ENCODE assay signal across 8 mouse cellular contexts in the genomic region with DNA sequence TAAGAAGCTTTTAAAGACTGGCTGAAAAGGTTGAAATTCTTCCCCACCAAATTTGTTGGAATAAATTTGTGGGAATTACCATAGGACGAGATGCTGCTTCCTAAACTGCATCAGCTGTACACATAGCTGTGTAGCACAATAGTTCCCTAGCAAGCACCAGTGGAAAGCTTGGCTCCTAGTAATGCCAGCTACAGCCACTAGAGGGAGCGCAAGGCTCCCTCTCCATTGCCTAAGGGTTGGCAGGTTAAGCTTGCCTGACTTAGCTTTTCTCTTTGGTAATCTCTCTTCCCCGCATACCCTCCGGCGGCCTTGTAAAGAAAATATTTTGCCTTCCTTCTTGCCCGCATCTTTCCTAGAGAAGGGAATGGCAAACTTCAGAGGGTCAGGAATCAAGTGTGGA.
DNase-seq lines count a peak whose midpoint lies in the region; ATAC-seq and TF ChIP-seq lines count a peak whose summit lies in the region.

No protein-coding gene starts in this region.

- no peaks in the 10 kb centered on the region for H3K27me3 ChIP-seq in ES-Bruce4 (ENCODE audit: control insufficient read depth, insufficient read depth, low read length, poor library complexity, severe bottlenecking)
- H3K27me3 ChIP-seq in liver, embryonic 16.5 days (ENCODE audit: control insufficient read depth, insufficient read depth, low read depth, low read length), result no peaks in the 10 kb centered on the region
- H3K27me3 ChIP-seq in neural tube, embryonic 15.5 days (replicated peaks), result no peaks in the 10 kb centered on the region

- DNase-seq in brain, embryonic 14.5 days (ENCODE audit: low read depth), result peak; percentile 90
- DNase-seq in heart, postnatal 10 days, result peak; percentile 91
- peak; percentile 82 to 89 for DNase-seq in kidney, postnatal 25 days
- DNase-seq in testis, postnatal 10 days (ENCODE audit: low spot score), result peak; percentile 86

- intact Hi-C loops in heart, postnatal 10 days (cut with DNase I), result loop anchor here (1.0 to 5.0 kb wide), 2 partner anchors 46 to 154 kb away; no protein-coding TSS in a partner anchor

- TF ChIP-seq CTCF in ES-Bruce4 (IDR thresholded peaks at IDR 0.05; ENCODE audit: low read depth, low read length), result peak; percentile 89
- peak; percentile 95 for TF ChIP-seq CTCF in brain, embryonic 14.5 days (IDR thresholded peaks at IDR 0.05; ENCODE audit: borderline replicate concordance, extremely low read depth, insufficient read depth, insufficient read length)
- TF ChIP-seq CTCF in embryonic fibroblast, embryonic 13.5 days (IDR thresholded peaks at IDR 0.05; ENCODE audit: borderline replicate concordance, insufficient read depth, low read length), result peak; percentile 66

- no peak overlapping the region for H3K4me2 ChIP-seq in liver, embryonic 16.5 days (ENCODE audit: low read depth, low read length)
- no peak overlapping the region for H3K4me2 ChIP-seq in neural tube, embryonic 15.5 days

- peak; percentile 53; the same call in 1 of the 2 replicates for ATAC-seq in liver, embryonic 16.5 days (ENCODE audit: low read depth)
- peak; percentile 74 for ATAC-seq in neural tube, embryonic 15.5 days (ENCODE audit: low FRiP score)

- no peaks in the 10 kb centered on the region for H3K4me1 ChIP-seq in ES-Bruce4 (ENCODE audit: control insufficient read depth, insufficient read depth, low read length)
- no peaks in the 10 kb centered on the region for H3K4me1 ChIP-seq in embryonic fibroblast, embryonic 13.5 days (ENCODE audit: control insufficient read depth, insufficient read depth, low read length)
- H3K4me1 ChIP-seq in liver, embryonic 16.5 days (ENCODE audit: control insufficient read depth, low read depth, low read length), result peaks cover 3% of the 10 kb centered on the region; the same call in 1 of the 2 replicates
- peaks cover 18% of the 10 kb centered on the region for H3K4me1 ChIP-seq in neural tube, embryonic 15.5 days

- H3K36me3 ChIP-seq in ES-Bruce4 (ENCODE audit: control insufficient read depth, insufficient read depth, low read length, poor library complexity, severe bottlenecking), result no peaks in the 10 kb centered on the region
- no peaks in the 10 kb centered on the region; the same call in 1 of the 2 replicates for H3K36me3 ChIP-seq in liver, embryonic 16.5 days (ENCODE audit: control insufficient read depth, insufficient read depth)
- peaks cover 19% of the 10 kb centered on the region; the same call in 1 of the 2 replicates for H3K36me3 ChIP-seq in neural tube, embryonic 15.5 days

- H3K9ac ChIP-seq in ES-Bruce4 (ENCODE audit: low read depth, poor library complexity, severe bottlenecking), result no peak overlapping the region
- no peak overlapping the region for H3K9ac ChIP-seq in liver, embryonic 16.5 days (ENCODE audit: low read depth, low read length)
- H3K9ac ChIP-seq in neural tube, embryonic 15.5 days (replicated peaks), result no peak overlapping the region

- H3K4me3 ChIP-seq in ES-Bruce4 (ENCODE audit: low read depth, low read length), result no peak overlapping the region
- no peak overlapping the region for H3K4me3 ChIP-seq in embryonic fibroblast, embryonic 13.5 days (ENCODE audit: insufficient read depth, low read length)
- no peak overlapping the region for H3K4me3 ChIP-seq in liver, embryonic 16.5 days (ENCODE audit: low read depth, low read length)
- H3K4me3 ChIP-seq in neural tube, embryonic 15.5 days (replicated peaks), result no peak overlapping the region

- H3K27ac ChIP-seq in ES-Bruce4 (ENCODE audit: insufficient read depth, low read length), result no peak overlapping the region
- no peak overlapping the region for H3K27ac ChIP-seq in embryonic fibroblast, embryonic 13.5 days (ENCODE audit: insufficient read depth, low read length)
- no peak overlapping the region for H3K27ac ChIP-seq in liver, embryonic 16.5 days (ENCODE audit: low read length)
- H3K27ac ChIP-seq in neural tube, embryonic 15.5 days (replicated peaks), result no peak overlapping the region

- TF ChIP-seq POLR2A in ES-Bruce4 (IDR thresholded peaks at IDR 0.05; ENCODE audit: insufficient read depth, low read length), result no peak
- no peak for TF ChIP-seq POLR2A in brain, embryonic 14.5 days (IDR thresholded peaks at IDR 0.05; ENCODE audit: borderline replicate concordance, extremely low read depth, insufficient read depth, insufficient read length, poor library complexity, severe bottlenecking)
- no peak for TF ChIP-seq POLR2A in embryonic fibroblast, embryonic 13.5 days (IDR thresholded peaks at IDR 0.05; ENCODE audit: low read depth, low read length)

- H3K9me3 ChIP-seq in ES-Bruce4 (replicated peaks; ENCODE audit: control insufficient read depth, insufficient read depth, low read length, poor library complexity, severe bottlenecking), result no peaks in the 10 kb centered on the region
- H3K9me3 ChIP-seq in liver, embryonic 16.5 days (replicated peaks; ENCODE audit: control insufficient read depth, low read length), result no peaks in the 10 kb centered on the region
- no peaks in the 10 kb centered on the region for H3K9me3 ChIP-seq in neural tube, embryonic 15.5 days (replicated peaks)

- no peak for TF ChIP-seq EP300 in ES-Bruce4 (IDR thresholded peaks at IDR 0.05; ENCODE audit: insufficient read depth, low read depth, low read length)

- 9% methylated on average over 6 of the region's 6 CpGs for WGBS in liver, embryonic 16.5 days (ENCODE audit: insufficient replicate concordance)
- WGBS in neural tube, embryonic 15.5 days, result 17% methylated on average over 6 of the region's 6 CpGs
